22 mouse cellular contexts compared by ENCODE assay signal in genomic region chr5:144848735-144849134, GRCm38 (mm10).
DNase-seq lines count a peak whose midpoint lies in the region; ATAC-seq and TF ChIP-seq lines count a peak whose summit lies in the region.
"Had no signal": no experiment of that assay in that cellular context is flagged by ENCODE, and none has a peak within 500 bp of the region (broad histone marks: within the 10 kb centered on the region; RNA-seq: fewer than 3 reads in every experiment).

No protein-coding gene starts in this region.

- peak; percentile 30 to 39 for DNase-seq in cerebellum, postnatal 36 days
- no peak for DNase-seq in cerebellum, adult 11 months
- DNase-seq in left cerebral cortex, postnatal 4 days, result peak; percentile 48
- no peak for DNase-seq in left cerebral cortex, postnatal 10 days (ENCODE audit: extremely low spot score in 1 of 2, low spot score in 2 of 2)
- peak; percentile 10 for DNase-seq in Muller cell, postnatal 12 days (ENCODE audit: inconsistent ontology term)
- DNase-seq in adrenal gland, postnatal 25 days, result no peak
- DNase-seq: adrenal gland, postnatal 36 days; gastrocnemius, postnatal 14 days; heart, adult 2 months; heart, postnatal 14 days; kidney, adult 11 months; kidney, adult 9 months had no signal

- H3K4me1 ChIP-seq in intestine, postnatal 0 days (replicated peaks; ENCODE audit: control insufficient read depth, insufficient read depth, low read length), result no peaks in the 10 kb centered on the region
- H3K4me1 ChIP-seq: embryonic facial prominence, embryonic 10.5 days; forebrain, embryonic 15.5 days; heart, embryonic 15.5 days; hindbrain, embryonic 10.5 days; hindbrain, embryonic 15.5 days had no signal

- H3K9me3 ChIP-seq in intestine, postnatal 0 days (ENCODE audit: control insufficient read depth), result no peaks in the 10 kb centered on the region
- H3K9me3 ChIP-seq: forebrain, embryonic 15.5 days; heart, embryonic 15.5 days; hindbrain, embryonic 10.5 days; hindbrain, embryonic 15.5 days had no signal

- WGBS in intestine, postnatal 0 days, result 73% methylated on average over 5 of the region's 5 CpGs

- H3K4me2 ChIP-seq in intestine, postnatal 0 days (replicated peaks; ENCODE audit: low read depth), result no peak overlapping the region
- H3K4me2 ChIP-seq: forebrain, embryonic 15.5 days; heart, embryonic 11.5 days; heart, embryonic 15.5 days; hindbrain, embryonic 15.5 days had no signal

- no peaks in the 10 kb centered on the region for H3K27me3 ChIP-seq in intestine, postnatal 0 days (replicated peaks; ENCODE audit: control insufficient read depth, insufficient read depth, low read length)
- H3K27me3 ChIP-seq: forebrain, embryonic 15.5 days; heart, embryonic 15.5 days; hindbrain, embryonic 15.5 days; Patski had no signal

- intact Hi-C loops in left cerebral cortex, postnatal 4 days (cut with DNase I), result no loop called here
- intact Hi-C loops in left cerebral cortex, postnatal 10 days (cut with DNase I), result loop anchor here (5.0 kb wide), 1 partner anchor 46 kb away; no protein-coding TSS in a partner anchor

- no peak overlapping the region for H3K27ac ChIP-seq in intestine, postnatal 0 days (ENCODE audit: low read depth, low read length)
- H3K27ac ChIP-seq: embryonic facial prominence, embryonic 10.5 days; forebrain, embryonic 15.5 days; heart, adult 2 months; heart, embryonic 15.5 days; hindbrain, embryonic 10.5 days; hindbrain, embryonic 15.5 days had no signal

- no peak overlapping the region for H3K4me3 ChIP-seq in intestine, postnatal 0 days (ENCODE audit: low read depth, low read length)
- H3K4me3 ChIP-seq: embryonic facial prominence, embryonic 10.5 days; forebrain, embryonic 15.5 days; heart, adult 2 months; heart, embryonic 15.5 days; hindbrain, embryonic 10.5 days; hindbrain, embryonic 15.5 days had no signal

- no peak overlapping the region for H3K9ac ChIP-seq in intestine, postnatal 0 days (ENCODE audit: low read depth, low read length)
- H3K9ac ChIP-seq: forebrain, embryonic 15.5 days; heart, embryonic 15.5 days; hindbrain, embryonic 15.5 days had no signal

- TF ChIP-seq CTCF in intestine, postnatal 0 days (IDR thresholded peaks at IDR 0.05; ENCODE audit: low read depth), result no peak

- no peak for ATAC-seq in intestine, postnatal 0 days
- ATAC-seq: activated CD4-positive, CD25-positive, alpha-beta regulatory T cell, adult 4 months; forebrain, embryonic 15.5 days; inflammation-experienced regulatory T-cells, adult 6 months; Patski had no signal

- peaks cover 94% of the 10 kb centered on the region for H3K36me3 ChIP-seq in intestine, postnatal 0 days (ENCODE audit: control insufficient read depth, insufficient read depth)

Comparison
In these comparisons a context has a peak if more than half of its experiments do, and no peak if none do; other contexts are left out.
1. DNase-seq: peak in cerebellum, postnatal 36 days (2 of 2), left cerebral cortex, postnatal 4 days (single experiment) and Muller cell, postnatal 12 days (single experiment); none in cerebellum, adult 11 months (single experiment), left cerebral cortex, postnatal 10 days (0 of 2) and adrenal gland, postnatal 25 days (single experiment).